Mouse (Mus musculus) intestine, embryonic 14.5 days (tissue): ENCODE results near the gene Ugt1a6a. TPM values are rescaled to one million over a fixed set of nuclear protein-coding genes. Genes with fewer than 3 reads are reported as not detected.

Source experiments
- ATAC-seq: fragments of 200-750 bp; cut with Nextera tagmentation; replicated peaks from 2 replicates; pipeline ENCODE4 v1.8.0; 2017; ENCODE audit warnings: low read depth, moderate number of reproducible peaks, moderate TSS enrichment, moderate library complexity; ENCODE audit not compliant: low FRiP score, low TSS enrichment
- DNase-seq: peaks from one replicate; pipeline ENCODE4 v3.0.0-alpha.2; 2018; ENCODE audit warnings: low spot score
- H3K27ac ChIP-seq: fragments of 300-500 bp; sonication (generic); 2 replicates; pipeline ENCODE4 v1.5.1; 2014; ENCODE audit warnings: low read depth, mild to moderate bottlenecking, control low read depth
- H3K27me3 ChIP-seq: fragments of 300-500 bp; sonication (generic); replicated peaks from 2 replicates; pipeline ENCODE4 v1.6.1; 2014; ENCODE audit warnings: low read length, control low read depth; ENCODE audit not compliant: control insufficient read depth, insufficient read depth
- H3K36me3 ChIP-seq: fragments of 300-500 bp; sonication (generic); 2 replicates; pipeline ENCODE4 v1.6.1; 2014; ENCODE audit warnings: low read length, control low read depth; ENCODE audit not compliant: control insufficient read depth, insufficient read depth
- H3K4me1 ChIP-seq: fragments of 300-500 bp; sonication (generic); replicated peaks from 2 replicates; pipeline ENCODE4 v1.6.1; 2014; ENCODE audit warnings: low read length, control low read depth, mixed read lengths; ENCODE audit not compliant: control insufficient read depth, insufficient read depth
- H3K4me2 ChIP-seq: fragments of 300-500 bp; sonication (generic); 2 replicates; pipeline ENCODE4 v1.6.1; 2014; ENCODE audit warnings: low read length
- H3K4me3 ChIP-seq: fragments of 300-500 bp; sonication (generic); 2 replicates; pipeline ENCODE4 v1.5.1; 2014; ENCODE audit warnings: low read depth, low read length, control low read depth, mixed read lengths
- H3K9ac ChIP-seq: fragments of 300-500 bp; sonication (generic); 2 replicates; pipeline ENCODE4 v1.6.1; 2014; ENCODE audit warnings: mild to moderate bottlenecking, low read length
- H3K9me3 ChIP-seq: fragments of 300-500 bp; sonication (generic); 2 replicates; pipeline ENCODE4 v1.6.1; 2016; ENCODE audit warnings: low read length, control low read depth; ENCODE audit not compliant: control insufficient read depth
- WGBS: fragments of 180-500 bp; shearing (Covaris S2); extraction: QIAGEN DNeasy Blood & Tissue Kit; methylation state at CpG from one replicate; pipeline ENCODE4 v1.1.7; 2014; 5-methylcytosine and 5-hydroxymethylcytosine counted together
- polyA plus RNA-seq: library from polyadenylated mRNA; unstranded; fragments of >200 nt; fragmentation: Nextera tagmentation; extraction: Ambion mirVana; gene quantifications from 2 replicates; pipeline ENCODE4 v1.2.1, GENCODE M21; 2014

Ugt1a6a gene
- polyA plus RNA-seq, 1 experiment from 2014 or later = 7.5 TPM

DNA sequence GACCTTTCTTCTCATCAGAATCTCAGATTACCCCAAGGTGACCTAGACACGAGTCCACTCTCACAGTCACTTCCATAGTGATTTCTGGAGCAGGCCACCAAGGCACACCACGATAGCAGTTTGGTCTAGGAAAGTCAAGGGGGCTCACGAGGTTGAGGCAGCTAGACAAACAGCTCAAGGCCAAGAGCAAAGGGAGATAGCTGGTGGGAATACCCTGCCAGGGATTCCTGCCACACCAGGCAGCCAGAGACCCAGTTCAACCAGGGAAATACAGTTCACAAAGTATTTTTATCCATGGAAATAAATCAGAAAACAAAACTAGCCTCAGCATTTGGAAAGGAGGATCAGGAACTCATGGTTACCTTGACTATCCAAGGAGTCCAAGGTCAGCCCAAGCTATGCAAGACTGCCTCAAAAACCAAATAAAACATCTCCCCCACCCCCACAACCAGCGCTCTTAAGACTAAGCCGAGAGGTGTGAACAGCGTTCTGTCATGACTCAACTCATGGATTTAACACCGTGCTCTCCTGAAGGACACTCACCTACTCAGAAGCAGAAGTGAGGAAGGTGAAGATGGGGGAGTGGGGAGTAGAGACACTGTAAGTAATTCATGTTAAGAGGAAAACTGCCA is 129.7 kb downstream of the Ugt1a6a start:
- Histone ChIP-seq H3K27me3 (no peaks in the 10 kb centered on the region), H3K4me3 (no peak overlapping the region), H3K4me1 (no peaks in the 10 kb centered on the region; the same call in 1 of the 2 replicates), H3K27ac (no peak overlapping the region), H3K4me2 (no peak overlapping the region), H3K9ac (no peak overlapping the region), H3K9me3 (no peaks in the 10 kb centered on the region), H3K36me3 (peaks cover 100% of the 10 kb centered on the region)
- 87% methylated on average over 7 of the region's 7 CpGs for WGBS
- ATAC-seq = no peak
- no peak for DNase-seq

DNA sequence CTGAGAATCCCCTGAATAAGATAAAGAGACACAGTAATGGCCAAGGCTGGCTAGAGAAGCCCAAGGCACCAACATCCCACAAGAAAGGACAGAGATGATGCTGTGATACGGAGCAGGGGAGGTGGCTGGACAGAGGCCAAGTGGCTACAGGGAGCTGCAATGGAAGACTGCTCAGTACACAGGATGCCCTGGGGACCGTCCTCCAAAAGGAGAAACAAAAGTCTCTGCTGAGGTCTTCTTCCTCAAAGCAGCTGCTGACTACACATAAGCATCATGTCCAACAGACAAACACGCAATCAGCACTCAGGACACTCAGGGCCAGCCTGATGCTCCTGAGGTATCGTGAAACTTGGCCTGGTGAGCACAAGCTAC is 130.2 kb downstream of the Ugt1a6a start:
- 79% methylated on average over 4 of the region's 4 CpGs for WGBS
- ATAC-seq (no peak), DNase-seq (no peak)
- Histone ChIP-seq H3K9ac (no peak overlapping the region), H3K9me3 (no peaks in the 10 kb centered on the region), H3K4me2 (no peak overlapping the region), H3K36me3 (peaks cover 100% of the 10 kb centered on the region), H3K27ac (no peak overlapping the region), H3K27me3 (no peaks in the 10 kb centered on the region), H3K4me1 (no peaks in the 10 kb centered on the region; the same call in 1 of the 2 replicates), H3K4me3 (no peak overlapping the region)

DNA sequence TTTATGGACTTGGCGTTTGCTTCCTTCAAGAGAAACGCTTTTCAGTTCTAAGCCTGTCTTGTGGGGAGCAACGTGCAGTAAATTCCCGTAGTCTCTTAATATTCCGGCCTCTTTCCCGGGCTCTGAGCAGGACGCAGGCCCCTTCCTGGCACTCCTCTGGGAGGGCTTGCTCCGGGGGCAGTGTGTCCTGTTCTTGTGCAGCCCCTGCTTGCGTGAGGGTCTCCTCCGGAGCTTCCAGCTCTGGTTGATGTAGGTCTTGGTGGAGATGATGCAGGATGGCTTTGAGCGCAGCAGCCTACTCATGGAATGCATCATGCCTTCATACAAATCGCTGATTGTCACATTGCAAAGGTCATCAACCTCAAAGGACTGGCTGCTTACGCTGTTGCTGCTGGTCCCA is 131.5 kb downstream of the Ugt1a6a start:
- Histone ChIP-seq H3K9ac (no peak overlapping the region), H3K4me3 (no peak overlapping the region), H3K4me2 (no peak overlapping the region), H3K36me3 (peaks cover 91% of the 10 kb centered on the region), H3K9me3 (no peaks in the 10 kb centered on the region), H3K27me3 (no peaks in the 10 kb centered on the region), H3K4me1 (no peaks in the 10 kb centered on the region; the same call in 1 of the 2 replicates), H3K27ac (no peak overlapping the region)
- 91% methylated on average over 13 of the region's 13 CpGs for WGBS
- ATAC-seq = no peak
- DNase-seq = no peak

DNA sequence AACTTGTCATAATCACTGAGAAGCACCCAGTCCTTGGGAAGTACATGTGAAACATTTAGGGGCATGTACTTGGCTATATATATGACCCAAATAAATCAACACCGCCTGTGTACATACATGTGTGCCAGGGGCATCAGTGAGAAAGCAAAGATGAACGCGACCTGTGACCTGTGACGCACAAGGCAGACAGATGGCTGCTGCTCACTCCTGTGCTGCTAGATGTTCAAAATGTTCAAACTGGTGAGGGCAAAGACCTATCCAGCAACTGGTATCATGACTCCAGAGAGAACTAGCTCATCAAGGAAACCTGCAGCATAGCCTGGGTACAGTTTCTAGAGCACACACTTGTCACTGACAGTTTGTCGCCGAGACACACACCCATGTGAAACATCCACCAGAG is 132.9 kb downstream of the Ugt1a6a start:
- Histone ChIP-seq H3K27ac (no peak overlapping the region), H3K9me3 (no peaks in the 10 kb centered on the region), H3K4me3 (no peak overlapping the region), H3K27me3 (no peaks in the 10 kb centered on the region), H3K9ac (no peak overlapping the region), H3K4me2 (no peak overlapping the region), H3K4me1 (no peaks in the 10 kb centered on the region; the same call in 1 of the 2 replicates), H3K36me3 (peaks cover 91% of the 10 kb centered on the region)
- 93% methylated on average over 6 of the region's 6 CpGs for WGBS
- ATAC-seq (no peak), DNase-seq (no peak)

DNA sequence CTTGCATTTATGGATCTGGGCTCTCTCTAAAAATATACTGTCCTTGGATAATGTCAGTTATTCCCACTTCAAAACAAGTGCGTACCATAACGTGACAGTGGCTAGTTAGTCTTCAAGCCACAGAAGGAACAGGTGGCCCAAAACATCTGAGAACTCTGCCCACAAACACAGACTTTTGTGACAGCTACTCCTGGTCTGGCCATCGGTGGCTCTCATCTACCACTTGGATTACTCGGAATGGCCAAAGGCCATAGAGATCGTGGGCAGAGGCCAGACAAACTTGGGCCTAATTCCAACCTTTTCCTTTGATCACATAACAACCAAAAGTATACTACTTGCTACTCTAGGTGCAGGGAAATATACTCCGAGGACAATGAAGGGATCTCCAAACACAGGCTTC is 133.5 kb downstream of the Ugt1a6a start:
- no peaks in the 10 kb centered on the region for H3K9me3 ChIP-seq
- ATAC-seq (no peak), DNase-seq (no peak)
- H3K27me3 ChIP-seq = no peaks in the 10 kb centered on the region
- no peak overlapping the region for H3K27ac ChIP-seq
- H3K4me1 ChIP-seq = no peaks in the 10 kb centered on the region
- H3K4me3 ChIP-seq = no peak overlapping the region
- 88% methylated on average over 6 of the region's 6 CpGs for WGBS
- H3K4me2 ChIP-seq = no peak overlapping the region
- no peak overlapping the region for H3K9ac ChIP-seq
- peaks cover 91% of the 10 kb centered on the region for H3K36me3 ChIP-seq

Other genes with a start within 250 kb of the Ugt1a6a start
- 31.0 and 36.9 TPM in 2 replicates for gene Usp40, start 126.3 kb upstream of the Ugt1a6a start, polyA plus RNA-seq
- not detected in 2 replicates for gene Ugt1a10, start 79.4 kb upstream of the Ugt1a6a start, polyA plus RNA-seq
- gene Ugt1a9, start 64.0 kb upstream of the Ugt1a6a start, polyA plus RNA-seq = 0.32 and 0.35 TPM in 2 replicates
- not detected in 2 replicates for gene Ugt1a8, start 47.0 kb upstream of the Ugt1a6a start, polyA plus RNA-seq
- gene Ugt1a7c, start 39.7 kb upstream of the Ugt1a6a start, polyA plus RNA-seq = 12.6 and 17.4 TPM in 2 replicates
- gene Ugt1a6b, start 31.6 kb upstream of the Ugt1a6a start, polyA plus RNA-seq = not detected in 2 replicates
- 0.08 TPM in 1 of 2 replicates, not detected in the other for gene Ugt1a5, start 31.2 kb downstream of the Ugt1a6a start, polyA plus RNA-seq
- gene Ugt1a2, start 65.8 kb downstream of the Ugt1a6a start, polyA plus RNA-seq = 0.08 and 0.16 TPM in 2 replicates
- gene Dnajb3, start 71.0 kb downstream of the Ugt1a6a start, polyA plus RNA-seq = 8.0 and 9.8 TPM in 2 replicates
- gene Ugt1a1, start 77.2 kb downstream of the Ugt1a6a start, polyA plus RNA-seq = 1.9 and 3.3 TPM in 2 replicates
- 1.1 and 2.8 TPM in 2 replicates for gene Mroh2a, start 92.2 kb downstream of the Ugt1a6a start, polyA plus RNA-seq
- gene Hjurp, start 142.8 kb downstream of the Ugt1a6a start, polyA plus RNA-seq = 182 and 203 TPM in 2 replicates
- gene Trpm8, start 142.9 kb downstream of the Ugt1a6a start, polyA plus RNA-seq = not detected in 2 replicates